Mouse (Mus musculus) spleen, postnatal 14 days (tissue): Measurements from ENCODE around the gene Zscan4c.
"Not testable (repeated sequence)": the region's sequence is repeated elsewhere in the genome, so short reads cannot be mapped to it uniquely, and the experiment has no call there.

Experiments used
- DNase-seq, 2 experiments: peaks; one replicate each; pipeline ENCODE4 v3.0.0; 2021 to 2022; ENCODE audit warnings: low spot score in 2 of 2

Gene Zscan4c

DNA sequence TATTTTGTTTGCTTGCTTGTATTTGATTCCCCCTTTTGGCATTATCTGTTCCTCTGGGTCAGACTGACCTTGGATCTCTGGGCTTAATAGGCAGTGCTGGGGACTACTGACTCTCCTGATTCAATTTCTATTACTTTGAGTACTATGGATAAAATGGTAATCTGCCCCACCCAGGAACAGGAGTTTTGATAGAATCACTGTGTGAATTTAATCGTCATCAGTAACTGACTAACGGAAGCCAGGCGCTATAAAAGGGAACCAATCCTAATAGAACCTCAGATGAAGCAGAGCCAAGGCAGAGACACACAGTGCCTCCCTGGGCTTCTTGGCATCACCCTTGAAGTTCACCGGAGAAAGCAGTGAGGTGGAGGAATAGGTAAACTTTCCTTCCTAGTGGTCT, at the start of gene Zscan4c:
TSS of gene Zscan4c (plus strand) at position 301 of the 400 bp plus-strand sequence.
- DNase-seq: not testable (repeated sequence)
